Mouse (Mus musculus) brain, embryonic 14.5 days (tissue): ENCODE measurements around the gene Mrpl35.

ENCODE experiments used
- CTCF ChIP-seq: fragments of 200-500 bp; IDR thresholded peaks from 2 replicates; pipeline ENCODE4 v1.5.1; 2012; ENCODE audit warnings: inconsistent platforms, mild to moderate bottlenecking, moderate library complexity, borderline replicate concordance; ENCODE audit not compliant: insufficient read depth, insufficient read length; ENCODE audit errors: extremely low read depth
- POLR2A ChIP-seq: fragments of 200-500 bp; IDR thresholded peaks from 2 replicates; pipeline ENCODE4 v1.6.1; 2012; ENCODE audit warnings: mild to moderate bottlenecking, inconsistent platforms, borderline replicate concordance; ENCODE audit not compliant: poor library complexity, insufficient read depth, insufficient read length, severe bottlenecking; ENCODE audit errors: extremely low read depth

- TF ChIP-seq POLR2A (no peak), CTCF (no peak)
Measured at GRCm38 (mm10) chr6:71868809-71869208, 42.0 kb upstream of the Mrpl35 start.
